Mouse (Mus musculus) CD4-positive, CD25-positive, alpha-beta regulatory T cell (primary cell): ENCODE measurements around the gene Bco1. TPM values are rescaled to one million over a fixed set of nuclear protein-coding genes. Genes with fewer than 3 reads are reported as not detected.

Source experiments
- polyA plus RNA-seq: library from polyadenylated mRNA; unstranded; fragments of 100-300 nt; shearing (Covaris generic); gene quantifications from one replicate; pipeline ENCODE4 v1.2.1, GENCODE M21; 2017

Gene Bco1
- polyA plus RNA-seq: not detected

DNA sequence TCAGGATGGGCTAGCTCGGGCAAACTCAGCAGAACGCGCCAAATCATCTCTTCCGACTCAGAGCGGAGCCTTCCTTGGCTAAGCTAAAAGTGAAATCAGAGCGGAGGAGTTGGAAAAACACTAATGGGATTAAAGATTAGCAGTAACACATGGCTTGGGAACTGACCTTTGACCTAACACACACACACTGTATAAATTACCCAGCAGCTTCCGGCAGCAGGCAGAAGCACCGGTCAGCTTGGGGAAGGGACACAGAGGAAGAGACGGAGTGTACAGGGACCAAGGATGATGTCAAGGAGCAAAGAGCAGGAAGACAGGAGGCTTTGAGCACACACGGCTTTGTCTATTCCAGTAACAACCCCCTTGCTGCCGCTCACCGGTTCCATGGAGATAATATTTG lies at the start of gene Bco1:
Gene Bco1 (plus strand): TSS at position 208 of the 400 bp plus-strand sequence.

DNA sequence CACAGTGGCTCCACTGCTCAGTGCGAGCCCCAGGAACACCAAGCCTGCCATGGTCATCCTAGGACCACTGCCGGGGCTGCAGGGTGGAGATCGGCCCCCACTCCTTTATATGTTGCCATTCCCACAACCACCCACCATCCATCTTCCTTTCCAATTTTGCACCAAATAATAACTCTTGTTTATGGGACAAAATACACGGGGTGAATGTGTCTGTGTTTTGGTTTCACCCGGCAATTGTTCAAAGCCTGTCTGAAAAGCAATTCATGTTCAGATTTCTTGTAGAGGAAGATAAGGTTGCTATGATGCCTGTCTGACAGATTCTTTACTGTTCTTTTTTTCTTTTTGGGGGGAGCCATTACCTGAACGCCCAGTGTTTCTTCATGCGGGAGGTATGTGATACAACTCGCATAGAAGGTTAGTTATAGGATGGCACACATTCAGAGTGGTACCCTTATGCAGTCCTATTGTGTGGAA lies 13.2 kb upstream of the Bco1 start, which contains the start of gene Pkd1l2:
Gene Pkd1l2 (minus strand): TSS at position 51 of the 474 bp plus-strand sequence.

DNA sequence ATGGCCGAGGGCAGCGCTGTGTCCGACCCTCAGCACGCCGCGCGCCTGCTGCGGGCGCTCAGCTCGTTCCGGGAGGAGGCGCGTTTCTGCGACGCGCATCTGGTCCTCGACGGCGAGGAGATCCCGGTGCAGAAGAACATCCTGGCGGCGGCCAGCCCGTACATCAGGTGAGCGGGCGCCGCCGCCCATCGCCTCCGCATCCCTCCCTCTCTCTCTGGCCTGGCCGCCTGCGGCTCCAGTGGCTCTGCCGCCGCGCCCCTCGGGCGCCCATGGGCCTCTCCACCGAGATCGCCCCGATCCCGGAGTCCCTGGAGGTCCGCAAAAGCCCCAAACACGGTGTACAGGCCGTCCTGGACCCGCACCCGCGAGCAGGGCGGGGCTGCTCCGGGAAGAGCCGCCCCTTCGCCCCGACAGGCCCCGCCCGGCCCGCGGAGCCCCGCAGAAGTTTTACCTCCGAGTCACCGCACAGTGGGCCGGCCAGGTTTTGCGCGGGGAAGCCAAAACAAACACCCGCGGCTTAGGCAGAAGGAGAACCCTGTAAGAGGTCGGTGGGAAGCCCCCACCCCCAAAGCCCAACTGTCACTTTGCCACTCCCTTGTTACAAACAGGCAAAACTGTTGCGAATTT lies 62.6 kb downstream of the Bco1 start, which contains the start of gene Gan:
Gene Gan (plus strand): TSS at position 1 of the 627 bp plus-strand sequence.

Other genes starting within 250 kb of the Bco1 start
- gene Cmc2, start 174.4 kb upstream of the Bco1 start, polyA plus RNA-seq: 22.3 TPM
- 2.3 TPM for gene Cenpn, start 174.1 kb upstream of the Bco1 start, polyA plus RNA-seq
- gene Atmin, start 152.5 kb upstream of the Bco1 start, polyA plus RNA-seq: 31.6 TPM
- not detected for gene 1700030J22Rik, start 116.9 kb upstream of the Bco1 start, polyA plus RNA-seq
- gene Gcsh, start 102.3 kb upstream of the Bco1 start, polyA plus RNA-seq: 30.1 TPM
- 0.24 TPM for gene Pkd1l2, start 13.4 kb upstream of the Bco1 start, polyA plus RNA-seq
- gene Gan, start 62.3 kb downstream of the Bco1 start, polyA plus RNA-seq: 2.3 TPM
- gene Cmip, start 161.2 kb downstream of the Bco1 start, polyA plus RNA-seq: 87.4 TPM